Mouse (Mus musculus) activated CD4-positive, CD25-positive, alpha-beta regulatory T cell, adult 9 weeks (primary cell): Measurements from ENCODE around the gene Soga3. TPM values are rescaled to one million over a fixed set of nuclear protein-coding genes. Genes with fewer than 3 reads are reported as not detected.

Experiments
- polyA plus RNA-seq: library from polyadenylated mRNA; unstranded; fragments of 100-300 nt; shearing (Covaris generic); gene quantifications from one replicate; pipeline ENCODE4 v1.2.1, GENCODE M21; 2017

Gene Soga3
- not detected for polyA plus RNA-seq

DNA sequence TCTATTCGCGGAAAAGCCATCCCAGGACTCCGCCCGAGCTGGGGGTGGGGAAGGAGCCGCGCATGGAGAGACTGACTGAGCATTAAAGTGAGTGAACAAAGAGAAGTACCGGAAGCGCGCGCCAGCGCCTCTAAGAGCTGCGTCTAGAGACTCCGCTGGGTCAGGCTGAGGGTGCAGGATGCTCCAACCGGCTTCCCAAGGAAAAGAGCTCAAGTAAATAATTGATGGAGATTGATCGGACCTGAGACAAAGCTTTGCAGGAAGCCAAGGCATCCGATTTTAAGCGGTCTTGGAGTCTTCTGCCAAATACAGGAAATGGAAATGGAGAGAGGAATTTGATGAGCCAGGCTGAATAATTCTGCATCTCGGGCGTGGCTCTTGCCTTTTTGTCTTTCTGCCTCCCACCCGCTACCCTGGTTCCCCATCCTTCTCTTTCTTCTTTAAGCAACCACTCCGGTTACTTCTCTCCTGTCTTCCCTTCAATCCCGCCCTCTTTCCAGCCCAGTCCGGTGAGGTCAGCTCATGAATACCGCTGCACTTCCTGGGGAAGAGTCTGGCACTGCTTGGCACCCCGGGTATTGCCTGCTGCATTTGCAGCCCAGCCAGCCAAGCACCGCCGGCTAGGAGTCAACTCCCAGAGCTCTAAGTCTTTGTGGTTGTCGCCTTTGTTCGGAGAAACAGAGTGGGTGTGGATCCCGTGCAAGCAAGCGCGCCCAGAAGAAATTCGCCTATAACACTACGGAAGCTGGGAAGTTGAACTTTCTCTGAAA lies at the start of gene Soga3:
Gene Soga3, plus strand, starts transcription at position 274 of the 770 bp plus-strand sequence.

DNA sequence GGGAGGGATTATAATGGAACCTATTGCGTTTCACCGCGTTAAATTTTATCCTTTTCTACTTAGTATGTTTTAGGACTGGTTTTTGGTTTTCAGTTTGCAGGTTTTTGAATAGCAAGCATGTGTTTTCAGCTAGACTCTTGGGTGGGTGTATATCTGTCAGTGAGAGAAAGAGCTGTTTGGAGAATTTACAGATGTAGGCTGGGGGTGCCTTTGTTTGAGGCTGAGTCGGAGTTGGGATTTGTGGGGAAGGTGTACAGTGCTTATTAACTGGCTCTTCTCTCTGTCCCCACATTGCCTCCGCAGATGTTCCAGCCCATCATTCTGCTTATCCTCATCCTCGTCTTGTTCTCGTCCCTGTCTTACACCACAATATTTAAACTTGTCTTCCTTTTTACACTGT lies 55.0 kb downstream of the Soga3 start, which contains the start of gene Gm49353:
Gene Gm49353, plus strand, starts transcription at position 313 of the 400 bp plus-strand sequence.

DNA sequence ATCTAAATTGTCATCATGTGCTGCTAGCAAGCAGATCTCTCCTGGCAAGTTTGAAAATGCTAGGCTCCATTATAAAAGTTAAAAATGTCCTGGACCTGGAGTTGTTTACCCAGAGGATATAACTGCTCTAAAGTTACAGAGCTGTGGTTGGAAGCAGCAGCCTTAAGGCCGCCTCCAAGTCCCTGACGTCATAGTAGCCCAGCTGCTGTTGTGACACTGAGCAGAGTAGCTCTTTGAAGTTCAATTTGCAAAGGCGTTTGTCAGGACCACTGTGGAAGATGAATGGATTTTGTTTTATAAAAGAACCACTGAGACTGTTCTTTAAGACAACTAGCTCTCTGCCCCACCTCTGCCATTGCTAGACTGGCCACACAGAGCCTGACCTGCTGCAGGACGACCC lies 67.8 kb downstream of the Soga3 start, which contains the start of gene 9330159F19Rik:
Gene 9330159F19Rik, plus strand, starts transcription at position 154 of the 400 bp plus-strand sequence.

Other genes starting within 250 kb of the Soga3 start
- gene 2310057J18Rik, start 157.5 kb upstream of the Soga3 start, polyA plus RNA-seq, result not detected
- not detected for gene Gm49353, start 55.1 kb downstream of the Soga3 start, polyA plus RNA-seq
- gene 9330159F19Rik, start 67.8 kb downstream of the Soga3 start, polyA plus RNA-seq, result not detected
- gene Echdc1, start 169.3 kb downstream of the Soga3 start, polyA plus RNA-seq, result 24.6 TPM
- 80.8 TPM for gene Rnf146, start 218.6 kb downstream of the Soga3 start, polyA plus RNA-seq